Mouse (Mus musculus): ENCODE data around the gene Rnf151.

Gene Rnf151

GRCm38 (mm10) chr17:24717943-24718342, at the start of gene Rnf151, which contains the start of gene Rps2:
Gene Rnf151 (minus strand): TSS chr17:24718063.
Gene Rps2 (plus strand): TSS chr17:24718116.
- DNase-seq, result no peak

- no peak for DNase-seq
These were observed 48.5 kb upstream of the Rnf151 start for GRCm38 (mm10) chr17:24766266-24766875.

GRCm38 (mm10) chr17:24765016-24765905, 47.4 kb upstream of the Rnf151 start:
- no peak for DNase-seq

- no peak for DNase-seq
These were observed 43.3 kb upstream of the Rnf151 start for GRCm38 (mm10) chr17:24761121-24761520.

- DNase-seq, result no peak
These were observed 39.5 kb upstream of the Rnf151 start for GRCm38 (mm10) chr17:24757394-24757793.

- DNase-seq, result no peak
These were observed 34.8 kb upstream of the Rnf151 start, which contains the start of gene Hs3st6 for GRCm38 (mm10) chr17:24752415-24753394. Gene Hs3st6 (plus strand): TSS chr17:24752988.

GRCm38 (mm10) chr17:24751528-24751927, 33.7 kb upstream of the Rnf151 start:
- DNase-seq, result no peak

GRCm38 (mm10) chr17:24746986-24747385, 29.1 kb upstream of the Rnf151 start:
- no peak for DNase-seq

- peak; percentile 67 to 77 for DNase-seq
These were observed 27.9 kb upstream of the Rnf151 start for GRCm38 (mm10) chr17:24745526-24746497.

GRCm38 (mm10) chr17:24744381-24744780, 26.5 kb upstream of the Rnf151 start:
- no peak for DNase-seq

- no peak for DNase-seq
These were observed 26.0 kb upstream of the Rnf151 start for GRCm38 (mm10) chr17:24743896-24744295.

GRCm38 (mm10) chr17:24742307-24742706, 24.4 kb upstream of the Rnf151 start:
- DNase-seq, result no peak

- no peak for DNase-seq
These were observed 22.1 kb upstream of the Rnf151 start for GRCm38 (mm10) chr17:24739926-24740325.

GRCm38 (mm10) chr17:24738238-24738637, 20.4 kb upstream of the Rnf151 start:
- no peak for DNase-seq

- DNase-seq, result no peak
These were observed 19.4 kb upstream of the Rnf151 start for GRCm38 (mm10) chr17:24737135-24737810.

- peak; percentile 88 to 91 for DNase-seq
These were observed 18.6 kb upstream of the Rnf151 start, which contains the start of gene Msrb1 for GRCm38 (mm10) chr17:24736330-24737051. Gene Msrb1 (plus strand): TSS chr17:24736642.

- DNase-seq, result no peak
These were observed 17.6 kb upstream of the Rnf151 start for GRCm38 (mm10) chr17:24735446-24735845.

- DNase-seq, result no peak
These were observed 16.6 kb upstream of the Rnf151 start for GRCm38 (mm10) chr17:24734513-24734912.

- no peak for DNase-seq
These were observed 15.7 kb upstream of the Rnf151 start for GRCm38 (mm10) chr17:24733434-24734050.
